Mouse (Mus musculus) forebrain, postnatal 0 days (tissue): ENCODE measurements around the gene Cmas. TPM values are rescaled to one million over a fixed set of nuclear protein-coding genes. Genes with fewer than 3 reads are reported as not detected.

Experiments
- ATAC-seq: fragments of 200-750 bp; cut with Nextera tagmentation; 2 replicates; pipeline ENCODE4 v1.8.0; 2017; ENCODE audit warnings: mild to moderate bottlenecking, moderate library complexity
- DNase-seq: peaks from one replicate; pipeline ENCODE4 v3.0.0-alpha.2; 2015
- H3K27ac ChIP-seq: fragments of 300-500 bp; sonication (generic); 2 replicates; pipeline ENCODE4 v1.5.1; 2014; ENCODE audit warnings: low read depth, mild to moderate bottlenecking, antibody characterized with exemption, low read length, moderate library complexity, mixed read lengths
- H3K27me3 ChIP-seq: fragments of 300-500 bp; sonication (generic); 2 replicates; pipeline ENCODE4 v1.6.1; 2014; ENCODE audit warnings: mild to moderate bottlenecking, low read length, mixed read lengths; ENCODE audit not compliant: insufficient read depth
- H3K36me3 ChIP-seq: fragments of 300-500 bp; sonication (generic); 2 replicates; pipeline ENCODE4 v1.6.1; 2014; ENCODE audit warnings: mild to moderate bottlenecking, moderate library complexity; ENCODE audit not compliant: insufficient read depth
- H3K4me1 ChIP-seq: fragments of 300-500 bp; sonication (generic); 2 replicates; pipeline ENCODE4 v1.6.1; 2014; ENCODE audit warnings: antibody characterized with exemption; ENCODE audit not compliant: insufficient read depth
- H3K4me2 ChIP-seq: fragments of 300-500 bp; sonication (generic); 2 replicates; pipeline ENCODE4 v1.6.1; 2014; ENCODE audit warnings: low read depth, mild to moderate bottlenecking, moderate library complexity
- H3K4me3 ChIP-seq: fragments of 300-500 bp; sonication (generic); 2 replicates; pipeline ENCODE4 v1.5.1; 2014; ENCODE audit warnings: low read depth, low read length, mixed read lengths
- H3K9ac ChIP-seq: fragments of 300-500 bp; sonication (generic); 2 replicates; pipeline ENCODE4 v1.6.1; 2014; ENCODE audit warnings: mild to moderate bottlenecking
- H3K9me3 ChIP-seq: fragments of 300-500 bp; sonication (generic); 2 replicates; pipeline ENCODE4 v1.6.1; 2016; ENCODE audit warnings: low read length
- CTCF ChIP-seq: sonication (generic); IDR thresholded peaks from 2 replicates; pipeline ENCODE4 v1.5.1; 2016; ENCODE audit warnings: antibody characterized with exemption, control low read depth, low read depth
- WGBS: fragments of 180-500 bp; shearing (Covaris S2); extraction: QIAGEN DNeasy Blood & Tissue Kit; methylation state at CpG from one replicate; pipeline ENCODE4 v1.1.7; 2014; 5-methylcytosine and 5-hydroxymethylcytosine counted together
- polyA plus RNA-seq: library from polyadenylated mRNA; unstranded; fragments of >200 nt; fragmentation: Nextera tagmentation; extraction: Ambion mirVana; gene quantifications from 2 replicates; pipeline ENCODE4 v1.2.1, GENCODE M21; 2015
- total RNA-seq: library from RNA; depleted of rRNA; stranded (reverse); fragments of >200 nt; gene quantifications from 2 replicates; pipeline ENCODE4 v1.2.3, GENCODE M21; 2014; rRNA removed

The Cmas gene
- 132 and 134 TPM in 2 replicates for total RNA-seq
- polyA plus RNA-seq = 147 and 178 TPM in 2 replicates

DNA sequence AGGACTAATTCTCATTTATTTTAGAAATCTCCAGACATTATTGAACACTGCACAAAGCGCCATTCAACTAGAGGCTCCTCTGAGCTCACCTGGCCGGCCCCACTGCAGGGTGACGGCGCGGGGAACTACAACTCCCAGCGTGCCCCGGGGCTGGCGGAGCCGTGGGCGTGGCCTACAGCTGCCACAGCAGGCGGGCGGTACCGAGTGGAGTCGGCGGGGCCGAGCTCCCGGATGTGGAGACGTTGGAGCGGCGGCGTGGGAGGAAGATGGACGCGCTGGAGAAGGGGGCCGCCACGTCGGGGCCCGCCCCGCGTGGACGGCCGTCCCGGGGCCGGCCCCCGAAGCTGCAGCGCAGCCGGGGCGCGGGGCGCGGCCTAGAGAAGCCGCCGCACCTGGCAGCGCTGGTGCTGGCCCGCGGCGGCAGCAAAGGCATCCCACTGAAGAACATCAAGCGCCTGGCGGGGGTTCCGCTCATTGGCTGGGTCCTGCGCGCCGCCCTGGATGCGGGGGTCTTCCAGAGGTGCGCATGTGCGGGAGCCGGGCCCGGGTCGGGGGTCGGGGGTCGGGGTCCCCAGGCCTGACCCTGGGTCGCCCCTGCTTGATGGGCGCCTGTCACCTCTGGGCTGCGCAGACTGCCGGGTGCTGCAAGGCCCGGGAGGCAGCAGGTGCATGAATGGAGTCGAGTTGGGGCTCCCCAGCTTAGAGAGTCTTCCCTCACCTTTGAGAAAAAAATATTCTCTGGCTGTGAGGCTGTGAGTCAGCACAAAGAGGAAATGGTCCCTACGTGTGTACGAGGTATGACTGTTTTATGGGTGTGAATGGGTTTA lies at the start of gene Cmas:
TSS of gene Cmas (plus strand) at position 180 of the 827 bp plus-strand sequence.
- Histone ChIP-seq H3K27me3 (no peaks in the 10 kb centered on the region), H3K9ac (peak within 1 kb of the TSS; percentile 88), H3K36me3 (peaks cover 11% of the 10 kb centered on the region; the same call in 1 of the 2 replicates), H3K4me2 (peak within 1 kb of the TSS; percentile 62), H3K4me3 (peak within 1 kb of the TSS; percentile 68), H3K4me1 (0 out of 2 replicates have a peak, but pooled peaks cover 8% of the 10 kb centered on the region), H3K27ac (peak within 1 kb of the TSS; percentile 86), H3K9me3 (no peaks in the 10 kb centered on the region)
- peak; percentile 97 for ATAC-seq
- peak; percentile 94 for DNase-seq
- WGBS = 2% methylated on average over 67 of the region's 68 CpGs
- no peak for TF ChIP-seq CTCF

DNA sequence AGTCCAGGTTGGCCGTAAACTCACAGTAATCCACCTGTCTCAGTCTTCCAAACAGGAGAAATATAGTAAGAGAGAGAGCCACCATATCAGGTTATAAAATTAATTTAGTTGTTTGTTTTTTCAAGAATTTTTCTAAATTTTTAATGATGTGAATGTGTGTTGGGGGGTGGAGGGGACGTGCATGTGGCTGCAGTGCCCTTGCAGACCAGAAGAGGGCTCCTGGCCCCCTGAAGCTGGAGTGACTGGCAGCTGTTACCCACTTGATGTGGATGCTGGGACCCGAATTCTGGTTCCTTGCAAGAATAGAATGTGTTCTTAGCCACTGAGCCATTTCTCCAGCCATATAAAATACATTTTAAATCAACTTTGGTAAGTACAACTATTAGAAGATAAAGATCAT lies 49.8 kb upstream of the Cmas start:
- ATAC-seq (no peak), DNase-seq (no peak)
- H3K27me3 ChIP-seq = peaks cover 5% of the 10 kb centered on the region; the same call in 1 of the 2 replicates
- no peaks in the 10 kb centered on the region for H3K9me3 ChIP-seq
- TF ChIP-seq CTCF = no peak
- H3K27ac ChIP-seq = no peak overlapping the region
- no peak overlapping the region for H3K4me2 ChIP-seq
- 79% methylated on average over 3 of the region's 3 CpGs for WGBS
- no peaks in the 10 kb centered on the region for H3K4me1 ChIP-seq
- no peak overlapping the region for H3K4me3 ChIP-seq
- no peaks in the 10 kb centered on the region for H3K36me3 ChIP-seq
- H3K9ac ChIP-seq = no peak overlapping the region

DNA sequence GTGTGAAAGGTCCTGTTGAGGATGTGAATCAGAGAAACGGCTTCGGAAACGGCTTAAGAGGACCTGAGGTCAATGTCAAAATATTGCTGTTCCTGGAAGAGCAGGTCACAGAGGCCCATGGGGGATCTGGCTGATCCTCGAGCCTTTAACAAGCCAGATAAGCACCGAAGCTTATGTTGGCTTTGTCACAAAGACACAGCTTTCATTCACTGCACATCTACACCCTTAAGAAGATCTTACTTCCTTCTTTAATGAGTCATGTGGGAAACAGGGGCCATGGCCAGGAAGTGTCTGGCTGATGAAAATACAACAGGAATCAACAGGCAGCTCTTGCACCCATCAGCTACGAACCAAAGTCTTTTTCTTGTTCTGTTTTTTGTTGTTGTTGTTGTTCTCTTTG lies 48.1 kb upstream of the Cmas start:
- 87% methylated on average over 6 of the region's 6 CpGs for WGBS
- TF ChIP-seq CTCF = no peak
- H3K4me1 ChIP-seq = no peaks in the 10 kb centered on the region
- no peak overlapping the region for H3K4me2 ChIP-seq
- no peaks in the 10 kb centered on the region for H3K9me3 ChIP-seq
- H3K27ac ChIP-seq = no peak overlapping the region
- H3K9ac ChIP-seq = no peak overlapping the region
- no peaks in the 10 kb centered on the region for H3K36me3 ChIP-seq
- H3K27me3 ChIP-seq = peaks cover 3% of the 10 kb centered on the region; the same call in 1 of the 2 replicates
- DNase-seq (no peak), ATAC-seq (no peak)
- H3K4me3 ChIP-seq = no peak overlapping the region

DNA sequence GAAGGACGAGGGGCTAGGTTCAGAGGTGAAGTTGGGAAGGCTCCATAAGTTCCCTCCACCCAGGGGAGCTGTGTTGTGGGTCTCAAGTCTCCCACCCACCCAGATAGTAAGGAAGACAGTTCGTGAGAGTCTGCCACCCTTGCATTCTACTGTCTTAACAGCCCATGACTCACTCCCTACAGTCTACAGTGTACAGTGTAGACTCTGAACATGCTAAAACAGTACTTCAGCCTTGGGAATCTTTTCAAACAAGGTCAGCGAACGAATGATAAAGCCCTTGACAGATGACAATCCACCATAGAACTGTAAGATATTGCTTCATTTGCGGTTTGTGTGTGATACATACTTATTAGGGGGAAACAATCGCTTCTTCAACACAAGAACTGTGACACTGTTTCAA lies 45.8 kb upstream of the Cmas start:
- no peaks in the 10 kb centered on the region for H3K27me3 ChIP-seq
- no peaks in the 10 kb centered on the region for H3K4me1 ChIP-seq
- H3K27ac ChIP-seq = no peak overlapping the region
- no peaks in the 10 kb centered on the region for H3K9me3 ChIP-seq
- ATAC-seq (no peak), DNase-seq (no peak)
- 83% methylated on average over 6 of the region's 6 CpGs for WGBS
- H3K36me3 ChIP-seq = no peaks in the 10 kb centered on the region
- TF ChIP-seq CTCF = no peak
- H3K4me2 ChIP-seq = no peak overlapping the region
- no peak overlapping the region for H3K4me3 ChIP-seq
- H3K9ac ChIP-seq = no peak overlapping the region

DNA sequence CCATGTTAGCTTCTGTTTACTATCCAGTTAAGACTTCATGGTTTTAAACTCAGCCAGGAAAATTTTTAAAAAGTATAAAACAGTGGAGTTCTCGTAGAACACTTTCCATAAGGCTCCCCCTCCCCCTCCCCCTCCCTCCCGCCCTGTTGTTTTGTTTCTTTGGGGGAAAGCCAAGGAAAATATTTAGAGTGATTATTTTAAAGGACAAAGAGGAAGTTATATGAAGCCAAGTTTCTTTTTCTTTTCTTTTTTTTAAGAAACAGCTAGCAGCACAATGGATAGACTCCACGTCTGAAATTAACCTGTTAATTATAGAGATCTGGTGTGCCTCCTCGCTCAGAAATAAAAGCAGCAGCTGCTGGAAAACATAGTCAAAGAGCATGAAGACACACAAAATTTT lies 45.4 kb upstream of the Cmas start:
- ATAC-seq = no peak
- Histone ChIP-seq H3K27ac (no peak overlapping the region), H3K9me3 (no peaks in the 10 kb centered on the region), H3K4me1 (no peaks in the 10 kb centered on the region), H3K4me2 (0 out of 2 replicates have a peak overlapping the region, but pooled peaks have one; percentile 0), H3K9ac (no peak overlapping the region), H3K4me3 (no peak overlapping the region), H3K27me3 (no peaks in the 10 kb centered on the region), H3K36me3 (no peaks in the 10 kb centered on the region)
- 18% methylated on average over 4 of the region's 4 CpGs for WGBS
- no peak for TF ChIP-seq CTCF
- no peak for DNase-seq

DNA sequence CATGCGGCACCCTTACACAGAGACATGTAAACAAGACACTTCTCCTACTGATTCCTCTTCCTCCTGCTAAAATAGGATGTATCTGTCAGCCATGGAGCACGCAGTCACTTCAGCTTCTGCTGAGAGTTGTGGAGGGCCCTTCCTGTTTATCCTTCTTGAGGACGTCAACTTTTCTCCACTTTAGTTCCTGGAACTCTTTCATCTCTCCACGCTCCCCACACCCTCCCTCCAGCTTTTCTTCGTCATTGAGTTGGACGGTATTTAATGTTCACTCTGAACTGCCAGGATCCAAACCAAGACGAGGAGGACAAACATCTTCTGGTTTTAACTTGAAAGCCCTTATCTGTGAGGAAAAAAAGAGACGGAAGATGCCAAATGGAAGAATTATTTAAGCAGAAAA lies 41.5 kb upstream of the Cmas start:
- no peak for DNase-seq
- Histone ChIP-seq H3K27me3 (no peaks in the 10 kb centered on the region), H3K4me1 (no peaks in the 10 kb centered on the region), H3K9ac (no peak overlapping the region), H3K9me3 (no peaks in the 10 kb centered on the region), H3K4me2 (no peak overlapping the region), H3K27ac (no peak overlapping the region), H3K36me3 (no peaks in the 10 kb centered on the region), H3K4me3 (no peak overlapping the region)
- 80% methylated on average over 8 of the region's 8 CpGs for WGBS
- no peak for ATAC-seq
- TF ChIP-seq CTCF = no peak

DNA sequence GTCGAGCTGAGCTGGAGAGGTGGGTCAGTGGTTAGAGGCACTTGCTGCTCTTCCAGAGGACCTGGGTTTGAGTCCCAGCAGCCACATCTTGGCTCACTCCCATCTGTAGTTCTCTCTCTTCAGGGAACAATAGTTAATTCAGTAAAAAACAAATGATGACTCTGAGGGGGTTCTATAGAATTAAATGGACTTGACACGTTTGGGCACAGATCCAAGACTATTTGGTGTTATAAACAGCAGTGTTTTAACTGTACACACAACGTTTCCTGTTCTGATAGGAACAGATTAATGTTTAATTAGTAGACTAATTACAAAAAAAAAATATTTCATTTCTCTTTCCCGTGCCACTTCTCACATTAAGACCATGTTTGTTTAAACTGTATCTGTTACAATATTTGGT lies 39.3 kb upstream of the Cmas start:
- no peak for DNase-seq
- WGBS = 43% methylated on average over 4 of the region's 4 CpGs
- ATAC-seq = no peak
- Histone ChIP-seq H3K4me1 (no peaks in the 10 kb centered on the region), H3K4me3 (no peak overlapping the region), H3K9ac (no peak overlapping the region), H3K27ac (no peak overlapping the region), H3K4me2 (no peak overlapping the region), H3K36me3 (no peaks in the 10 kb centered on the region), H3K9me3 (no peaks in the 10 kb centered on the region), H3K27me3 (no peaks in the 10 kb centered on the region)
- no peak for TF ChIP-seq CTCF
